Mouse (Mus musculus): ENCODE data around the gene Gfi1b. TPM values are rescaled to one million over a fixed set of nuclear protein-coding genes. Genes with fewer than 3 reads are reported as not detected.

Gfi1b gene
- polyA plus RNA-seq, 1 experiment from 2014 or later: 2.2 TPM

DNA sequence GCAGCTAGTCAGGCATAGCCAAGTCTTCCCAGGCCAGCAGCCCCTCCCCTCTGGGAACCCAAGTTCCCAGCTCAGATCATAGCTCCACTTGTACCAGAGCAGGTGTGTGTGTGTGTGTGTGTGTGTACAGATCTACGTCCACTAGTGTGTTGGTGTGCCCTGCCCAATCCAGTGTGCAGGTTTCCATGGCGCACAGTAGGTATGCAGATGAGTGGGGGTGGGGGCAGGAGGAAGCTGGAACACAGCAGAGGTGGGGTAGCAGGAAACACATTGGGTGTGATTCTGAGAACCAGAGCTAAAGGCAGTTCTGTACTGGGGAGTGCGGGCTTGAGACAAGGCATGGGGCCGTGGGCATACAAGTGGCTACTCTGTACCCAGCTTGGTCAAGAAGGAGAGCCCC lies 57.4 kb downstream of the Gfi1b start:
- WGBS: 88% methylated on average over 4 of the region's 4 CpGs
- Histone ChIP-seq H3K9me3 (ENCODE audit: control insufficient read depth, low read length) (no peaks in the 10 kb centered on the region), H3K27ac (replicated peaks; ENCODE audit: low read depth, low read length) (no peak overlapping the region), H3K4me3 (ENCODE audit: low read depth, low read length) (no peak overlapping the region), H3K36me3 (ENCODE audit: control insufficient read depth, insufficient read depth, low read length) (peaks cover 13% of the 10 kb centered on the region), H3K4me1 (ENCODE audit: control insufficient read depth, insufficient read depth, low read length) (0 out of 2 replicates have a peak, but pooled peaks cover 1% of the 10 kb centered on the region), H3K4me2 (ENCODE audit: low read depth, severe bottlenecking) (no peak overlapping the region), H3K27me3 (ENCODE audit: control insufficient read depth, insufficient read depth, low read length) (no peaks in the 10 kb centered on the region), H3K9ac (ENCODE audit: low read length) (no peak overlapping the region)
- ATAC-seq (ENCODE audit: insufficient number of reproducible peaks, low FRiP score, low TSS enrichment, low read depth): no peak
- DNase-seq (ENCODE audit: low spot score): no peak

DNA sequence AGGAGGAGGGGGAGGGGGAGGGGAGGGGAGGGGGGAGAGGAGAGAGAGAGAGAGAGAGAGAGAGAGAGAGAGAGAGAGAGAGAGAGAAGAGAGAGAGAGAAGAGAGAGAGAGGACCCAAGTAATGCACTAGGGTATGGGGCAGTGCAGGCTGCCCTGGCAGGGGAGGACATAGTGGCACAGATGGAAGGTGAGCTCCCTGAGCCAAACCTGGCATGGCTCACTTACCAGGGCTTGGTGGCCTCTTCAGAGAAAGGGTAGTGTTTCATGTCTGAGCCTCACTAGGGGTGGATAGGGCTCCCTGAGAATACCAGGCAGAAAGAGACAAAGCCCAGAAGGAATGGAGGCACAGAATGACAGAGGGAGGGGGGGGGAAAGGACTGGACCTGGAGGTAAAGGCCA lies 58.0 kb downstream of the Gfi1b start:
- DNase-seq (ENCODE audit: low spot score) (no peak), ATAC-seq (ENCODE audit: insufficient number of reproducible peaks, low FRiP score, low TSS enrichment, low read depth) (no peak)
- no peak overlapping the region for H3K9ac ChIP-seq (ENCODE audit: low read length)
- peaks cover 13% of the 10 kb centered on the region for H3K36me3 ChIP-seq (ENCODE audit: control insufficient read depth, insufficient read depth, low read length)
- H3K4me1 ChIP-seq (ENCODE audit: control insufficient read depth, insufficient read depth, low read length): no peaks in the 10 kb centered on the region
- H3K4me2 ChIP-seq (ENCODE audit: low read depth, severe bottlenecking): no peak overlapping the region
- H3K9me3 ChIP-seq (ENCODE audit: control insufficient read depth, low read length): no peaks in the 10 kb centered on the region
- H3K27ac ChIP-seq (replicated peaks; ENCODE audit: low read depth, low read length): no peak overlapping the region
- no peaks in the 10 kb centered on the region for H3K27me3 ChIP-seq (ENCODE audit: control insufficient read depth, insufficient read depth, low read length)
- H3K4me3 ChIP-seq (ENCODE audit: low read depth, low read length): no peak overlapping the region

DNA sequence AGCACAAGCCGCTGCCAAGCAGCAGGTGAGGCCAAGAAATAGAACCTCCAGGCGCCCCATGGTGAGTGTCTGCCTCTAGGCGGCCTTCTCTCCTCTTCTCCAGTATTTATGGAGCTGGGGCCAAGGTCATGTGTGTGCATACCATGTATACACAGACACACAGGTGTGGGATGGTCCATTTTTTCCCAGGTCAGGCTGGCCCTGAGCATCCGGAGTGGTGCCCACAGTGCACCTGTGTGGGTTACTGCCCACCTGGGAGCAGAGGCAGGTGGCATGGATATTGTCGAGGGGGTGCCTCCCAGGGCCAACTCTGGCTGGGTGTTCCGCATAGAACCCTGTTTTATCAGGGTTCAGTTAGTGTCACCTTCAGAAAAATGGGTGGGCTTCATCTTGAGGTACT lies 58.5 kb downstream of the Gfi1b start, which contains the start of gene Cel:
TSS of gene Cel (minus strand) at position 101 of the 400 bp plus-strand sequence.
- DNase-seq (ENCODE audit: low spot score) (no peak), ATAC-seq (ENCODE audit: insufficient number of reproducible peaks, low FRiP score, low TSS enrichment, low read depth) (no peak)
- Histone ChIP-seq H3K4me2 (ENCODE audit: low read depth, severe bottlenecking) (no peak within 1 kb of the TSS), H3K4me3 (ENCODE audit: low read depth, low read length) (no peak within 1 kb of the TSS), H3K27ac (replicated peaks; ENCODE audit: low read depth, low read length) (no peak within 1 kb of the TSS), H3K36me3 (ENCODE audit: control insufficient read depth, insufficient read depth, low read length) (peaks cover 11% of the 10 kb centered on the region), H3K27me3 (ENCODE audit: control insufficient read depth, insufficient read depth, low read length) (no peaks in the 10 kb centered on the region), H3K4me1 (ENCODE audit: control insufficient read depth, insufficient read depth, low read length) (no peaks in the 10 kb centered on the region), H3K9ac (ENCODE audit: low read length) (no peak within 1 kb of the TSS), H3K9me3 (ENCODE audit: control insufficient read depth, low read length) (no peaks in the 10 kb centered on the region)
- 74% methylated on average over 6 of the region's 6 CpGs for WGBS

Small RNA genes lying within 50 kb of the gene (microRNA-seq; reads per million reads assigned to microRNA genes)
- not detected for gene Gm22824

Other genes with a start within 250 kb of the Gfi1b start
- 5.3 and 5.4 TPM in 2 replicates for gene Ppp1r26, start 175.2 kb downstream of the Gfi1b start, polyA plus RNA-seq (2014; fragmentation: Nextera tagmentation; extraction: Ambion mirVana)
- gene 1700007K13Rik, start 155.7 kb downstream of the Gfi1b start, polyA plus RNA-seq (2014; fragmentation: Nextera tagmentation; extraction: Ambion mirVana): 0.95 and 0.96 TPM in 2 replicates
- 70.4 and 72.9 TPM in 2 replicates for gene Mrps2, start 153.9 kb downstream of the Gfi1b start, polyA plus RNA-seq (2014; fragmentation: Nextera tagmentation; extraction: Ambion mirVana)
- not detected in 2 replicates for gene Gbgt1, start 125.1 kb downstream of the Gfi1b start, polyA plus RNA-seq (2014; fragmentation: Nextera tagmentation; extraction: Ambion mirVana)
- not detected in 2 replicates for gene Gm10134, start 115.9 kb downstream of the Gfi1b start, polyA plus RNA-seq (2014; fragmentation: Nextera tagmentation; extraction: Ambion mirVana)
- 37.3 and 43.1 TPM in 2 replicates for gene Ralgds, start 108.9 kb downstream of the Gfi1b start, polyA plus RNA-seq (2014; fragmentation: Nextera tagmentation; extraction: Ambion mirVana)
- not detected in 2 replicates for gene Cel, start 58.6 kb downstream of the Gfi1b start, polyA plus RNA-seq (2014; fragmentation: Nextera tagmentation; extraction: Ambion mirVana)
- 48.6 and 48.9 TPM in 2 replicates for gene Gtf3c5, start 38.2 kb downstream of the Gfi1b start, polyA plus RNA-seq (2014; fragmentation: Nextera tagmentation; extraction: Ambion mirVana)
- 23.2 and 23.6 TPM in 2 replicates for gene Tsc1, start 19.2 kb upstream of the Gfi1b start, polyA plus RNA-seq (2014; fragmentation: Nextera tagmentation; extraction: Ambion mirVana)
- 1.7 and 2.0 TPM in 2 replicates for gene Spaca9, start 77.7 kb upstream of the Gfi1b start, polyA plus RNA-seq (2014; fragmentation: Nextera tagmentation; extraction: Ambion mirVana)
- gene Ak8, start 78.2 kb upstream of the Gfi1b start, polyA plus RNA-seq (2014; fragmentation: Nextera tagmentation; extraction: Ambion mirVana): 0.52 and 0.91 TPM in 2 replicates
- gene Gtf3c4, start 218.4 kb upstream of the Gfi1b start, polyA plus RNA-seq (2014; fragmentation: Nextera tagmentation; extraction: Ambion mirVana): 31.3 and 35.4 TPM in 2 replicates
- 20.4 and 21.8 TPM in 2 replicates for gene Ddx31, start 218.4 kb upstream of the Gfi1b start, polyA plus RNA-seq (2014; fragmentation: Nextera tagmentation; extraction: Ambion mirVana)

All from limb, embryonic 11.5 days (tissue).